Comparison of ENCODE assay signal across 7 mouse cellular contexts in the genomic region with DNA sequence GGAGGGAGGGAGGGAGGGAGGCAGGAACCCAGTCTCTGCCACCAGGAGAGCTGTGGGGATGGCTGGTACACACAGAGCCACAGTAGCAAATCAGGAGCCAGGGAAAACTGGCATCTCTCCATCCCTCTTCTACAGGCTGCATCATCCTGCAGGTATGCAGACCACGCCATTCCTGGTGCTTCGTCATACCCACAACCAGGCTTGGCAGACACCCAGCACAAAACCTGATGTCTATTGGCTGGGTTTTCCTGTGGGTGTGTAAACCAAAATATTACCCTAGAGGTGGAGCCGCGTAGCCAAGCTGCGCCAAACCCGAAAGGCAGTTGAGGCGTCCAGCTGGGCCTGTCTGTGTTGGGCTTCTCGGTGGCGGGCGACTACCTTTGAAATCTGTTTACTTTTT. TPM values are rescaled to one million over a fixed set of nuclear protein-coding genes. Genes with fewer than 3 reads are reported as not detected.
DNase-seq lines count a peak whose midpoint lies in the region; ATAC-seq lines count a peak whose summit lies in the region.

No protein-coding gene starts in this region.

- no peak overlapping the region for H3K9ac ChIP-seq in intestine, embryonic 16.5 days (ENCODE audit: low read depth, low read length)

- no peaks in the 10 kb centered on the region for H3K27me3 ChIP-seq in intestine, embryonic 16.5 days (replicated peaks; ENCODE audit: control insufficient read depth, insufficient read depth, low read length)

- H3K36me3 ChIP-seq in intestine, embryonic 16.5 days (ENCODE audit: control insufficient read depth, insufficient read depth, low read length), result no peaks in the 10 kb centered on the region

- DNase-seq in Muller cell, postnatal 12 days (ENCODE audit: inconsistent ontology term), result peak; percentile 96
- DNase-seq in adrenal gland, postnatal 25 days, result peak; percentile 49
- peak; percentile 27 to 54 for DNase-seq in frontal cortex, postnatal 25 days (ENCODE audit: low spot score in 2 of 2)
- peak; percentile 75 for DNase-seq in left cerebral cortex, postnatal 4 days
- DNase-seq in right cerebral cortex, postnatal 10 days (ENCODE audit: low spot score in 2 of 2), result peak; percentile 75 to 80
- DNase-seq in spleen, adult 18-20 months, result no peak

- WGBS in intestine, embryonic 16.5 days, result 43% methylated on average over 10 of the region's 10 CpGs

- H3K9me3 ChIP-seq in intestine, embryonic 16.5 days (ENCODE audit: control insufficient read depth, low read length), result no peaks in the 10 kb centered on the region

- H3K4me2 ChIP-seq in intestine, embryonic 16.5 days (ENCODE audit: low read depth, low read length), result no peak overlapping the region

- H3K27ac ChIP-seq in intestine, embryonic 16.5 days (ENCODE audit: low read length), result no peak overlapping the region

- 0 out of 2 replicates have a peak, but pooled peaks cover 7% of the 10 kb centered on the region for H3K4me1 ChIP-seq in intestine, embryonic 16.5 days (ENCODE audit: control insufficient read depth, insufficient read depth, low read length)

- no peak overlapping the region for H3K4me3 ChIP-seq in intestine, embryonic 16.5 days (ENCODE audit: low read length)

- intact Hi-C loops in left cerebral cortex, postnatal 4 days (cut with DNase I), result no loop called here

- peak; percentile 38 for ATAC-seq in intestine, embryonic 16.5 days

RNA-seq across cellular contexts. Expression of a gene that starts 17.5 kb away (rescaled TPM):
- 8.8 and 12.7 TPM in 2 replicates for total RNA-seq in adrenal gland, postnatal 25 days (2021)
- polyA plus RNA-seq in intestine, embryonic 16.5 days (2015; fragmentation: Nextera tagmentation; extraction: Ambion mirVana), result 25.7 and 25.9 TPM in 2 replicates
- total RNA-seq in left cerebral cortex, postnatal 4 days (2021), result 10 to 100 TPM; 19.0 to 20.5 TPM

RNA-seq across cellular contexts. Expression of a gene that starts 33.8 kb away (rescaled TPM):
- 2.3 and 2.6 TPM in 2 replicates for total RNA-seq in adrenal gland, postnatal 25 days (2021)
- polyA plus RNA-seq in intestine, embryonic 16.5 days (2015; fragmentation: Nextera tagmentation; extraction: Ambion mirVana), result 6.9 and 7.0 TPM in 2 replicates
- 1 to 10 TPM; 2.2 to 2.5 TPM for total RNA-seq in left cerebral cortex, postnatal 4 days (2021)

RNA-seq across cellular contexts. Expression of a gene that starts 51.5 kb away (rescaled TPM):
- total RNA-seq in adrenal gland, postnatal 25 days (2021), result not detected in 2 replicates
- polyA plus RNA-seq in intestine, embryonic 16.5 days (2015; fragmentation: Nextera tagmentation; extraction: Ambion mirVana), result 0.89 and 1.0 TPM in 2 replicates
- not detected for total RNA-seq in left cerebral cortex, postnatal 4 days (2021)

Comparison
In these comparisons a context has a peak if more than half of its experiments do, and no peak if none do; other contexts are left out.
1. DNase-seq: peak in Muller cell, postnatal 12 days (single experiment), adrenal gland, postnatal 25 days (single experiment), frontal cortex, postnatal 25 days (2 of 2), left cerebral cortex, postnatal 4 days (single experiment) and right cerebral cortex, postnatal 10 days (2 of 2); none in spleen, adult 18-20 months (0 of 2).